In the genomic region with DNA sequence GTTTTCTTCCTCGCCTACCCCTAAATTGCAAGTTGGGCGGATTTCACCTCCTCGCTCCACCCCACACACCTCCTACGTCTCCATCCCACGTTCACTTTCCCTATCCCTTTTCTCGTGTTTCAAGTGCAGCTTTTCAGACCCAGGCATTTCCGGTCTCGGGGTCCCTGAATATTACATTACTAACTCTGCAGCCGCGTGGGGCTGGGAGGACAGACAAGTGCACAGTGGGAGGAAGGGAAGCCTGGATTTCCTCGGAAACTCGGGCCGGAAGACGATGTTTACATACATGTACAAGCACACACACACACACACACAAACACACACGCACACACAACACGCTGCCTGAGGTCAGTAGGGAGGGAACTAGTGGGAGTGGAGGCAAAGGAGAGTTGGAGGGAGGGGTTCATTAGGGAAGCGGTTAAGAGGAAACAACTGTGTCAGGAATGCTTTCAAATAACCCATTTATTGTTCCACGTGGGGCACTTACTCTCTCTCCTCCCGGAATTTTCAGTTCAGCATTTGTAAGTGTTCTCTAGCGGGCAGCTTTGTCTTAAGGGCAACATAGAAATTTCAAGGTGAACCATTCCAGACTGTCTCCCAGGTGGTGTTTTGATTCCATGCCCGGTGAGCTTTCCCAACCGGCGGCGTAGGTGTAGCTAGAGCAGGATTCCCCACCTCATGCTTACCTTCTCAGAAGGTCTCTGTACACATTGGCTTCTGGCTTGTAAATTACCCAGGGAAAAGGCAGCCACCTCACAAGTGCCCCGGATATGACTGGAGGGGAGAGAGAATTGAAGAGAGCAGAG, we compare ENCODE assay signal across 1 mouse cellular context.
TF ChIP-seq lines count a peak whose summit lies in the region.

No protein-coding gene starts in this region.

TF ChIP-seq in MEL, 35 proteins besides CTCF, POLR2A, EP300 and RAD21:
- TF ChIP-seq MAZ (IDR thresholded peaks at IDR 0.05; ENCODE audit: low read depth, low read length): peak; percentile 19; the same call in 1 of the 2 replicates
- 0 out of 2 replicates have a peak, but pooled peaks have one; percentile 63 for TF ChIP-seq CHD1 (IDR thresholded peaks at IDR 0.05; ENCODE audit: low read depth, low read length)
- TF ChIP-seq MAFK (IDR thresholded peaks at IDR 0.05; ENCODE audit: borderline replicate concordance, low read depth, low read length): no peak
- TF ChIP-seq BHLHE40 (IDR thresholded peaks at IDR 0.05; ENCODE audit: borderline replicate concordance, low read depth, low read length): no peak
- TF ChIP-seq POLR2AphosphoS5 (IDR thresholded peaks at IDR 0.05; ENCODE audit: borderline replicate concordance, low read depth, low read length): no peak
- 0 out of 2 replicates have a peak, but pooled peaks have one; percentile 3 for TF ChIP-seq MYC (IDR thresholded peaks at IDR 0.05; ENCODE audit: low read depth, low read length)
- TF ChIP-seq MEF2A (IDR thresholded peaks at IDR 0.05; ENCODE audit: extremely low read depth, insufficient replicate concordance, low read depth, low read length, poor library complexity, severe bottlenecking): no peak
- peak; percentile 73 for TF ChIP-seq MXI1 (IDR thresholded peaks at IDR 0.05; ENCODE audit: low read depth, low read length)
- no peak for TF ChIP-seq ZC3H11A (IDR thresholded peaks at IDR 0.05; ENCODE audit: low read depth, low read length)
- TF ChIP-seq MAX (IDR thresholded peaks at IDR 0.05; ENCODE audit: low read length): peak; percentile 8; the same call in 1 of the 2 replicates
- 0 out of 2 replicates have a peak, but pooled peaks have one; percentile 16 for TF ChIP-seq TBP (IDR thresholded peaks at IDR 0.05; ENCODE audit: low read depth, low read length)
- peak; percentile 54 for TF ChIP-seq SIN3A (IDR thresholded peaks at IDR 0.05; ENCODE audit: low read length)
